Mouse (Mus musculus) limb, embryonic 10.5 days (tissue): ENCODE data around the gene Map2k7. TPM values are rescaled to one million over a fixed set of nuclear protein-coding genes. Genes with fewer than 3 reads are reported as not detected.

Experiments
- DNase-seq: peaks from one replicate; pipeline ENCODE4 v3.0.0-alpha.2; 2017; ENCODE audit warnings: low spot score
- H3K27ac ChIP-seq: fragments of 300-500 bp; sonication (generic); 2 replicates; pipeline ENCODE4 v1.5.1; 2016; ENCODE audit warnings: mild to moderate bottlenecking
- H3K27me3 ChIP-seq: fragments of 300-500 bp; sonication (generic); 2 replicates; pipeline ENCODE4 v1.6.1; 2016; ENCODE audit warnings: low read depth, mild to moderate bottlenecking; ENCODE audit not compliant: poor library complexity, severe bottlenecking
- H3K36me3 ChIP-seq: fragments of 300-500 bp; sonication (generic); 2 replicates; pipeline ENCODE4 v1.6.1; 2016; ENCODE audit warnings: mild to moderate bottlenecking, moderate library complexity
- H3K4me1 ChIP-seq: fragments of 300-500 bp; sonication (generic); 2 replicates; pipeline ENCODE4 v1.6.1; 2016
- H3K4me3 ChIP-seq: fragments of 300-500 bp; sonication (generic); 2 replicates; pipeline ENCODE4 v1.5.1; 2016; ENCODE audit warnings: mild to moderate bottlenecking, moderate library complexity
- H3K9me3 ChIP-seq: fragments of 300-500 bp; sonication (generic); replicated peaks from 2 replicates; pipeline ENCODE4 v1.6.1; 2016; ENCODE audit warnings: mild to moderate bottlenecking
- WGBS: fragments of 180-500 bp; shearing (Covaris S2); methylation state at CpG from one replicate; pipeline ENCODE4 v1.1.7; 2016; 5-methylcytosine and 5-hydroxymethylcytosine counted together
- polyA plus RNA-seq: library from polyadenylated mRNA; unstranded; fragments of >200 nt; fragmentation: Nextera tagmentation; extraction: Ambion mirVana; gene quantifications from 2 replicates; pipeline ENCODE4 v1.2.1, GENCODE M21; 2016

Map2k7 gene
- 32.8 and 34.2 TPM in 2 replicates for polyA plus RNA-seq

GRCm38 (mm10) chr8:4238434-4239192 lies at the start of gene Map2k7, which contains the start of gene Gm49320:
Map2k7 (plus strand) TSS chr8:4238740.
Gm49320 (plus strand) TSS chr8:4238865.
- H3K27ac ChIP-seq: peak within 1 kb of the TSS; percentile 97
- under 1% methylated on average over 68 of the region's 71 CpGs for WGBS

GRCm38 (mm10) chr8:4189031-4189722 lies 49.4 kb upstream of the Map2k7 start:
- 18% methylated on average over 3 of the region's 3 CpGs for WGBS
- peaks cover 11% of the 10 kb centered on the region for H3K4me1 ChIP-seq

More at GRCm38 (mm10) chr8:4238434-4239192, at the start of gene Map2k7, which contains the start of gene Gm49320:
- Histone ChIP-seq H3K9me3 (no peaks in the 10 kb centered on the region), H3K36me3 (peaks cover 35% of the 10 kb centered on the region), H3K4me1 (peaks cover 19% of the 10 kb centered on the region), H3K27me3 (peaks cover 9% of the 10 kb centered on the region; the same call in 1 of the 2 replicates), H3K4me3 (peak within 1 kb of the TSS; percentile 85)
- DNase-seq: peak; percentile 100

GRCm38 (mm10) chr8:4192305-4192704 lies 46.2 kb upstream of the Map2k7 start:
- H3K27ac ChIP-seq: no peak overlapping the region
- peaks cover 8% of the 10 kb centered on the region; the same call in 1 of the 2 replicates for H3K36me3 ChIP-seq
- 72% methylated on average over 5 of the region's 5 CpGs for whole genome bisulfite sequencing
- peaks cover 11% of the 10 kb centered on the region for H3K4me1 ChIP-seq
- 0 out of 2 replicates have a peak, but pooled peaks cover 6% of the 10 kb centered on the region for H3K27me3 ChIP-seq
- H3K9me3 ChIP-seq: no peaks in the 10 kb centered on the region
- DNase-seq: no peak
- no peak overlapping the region for H3K4me3 ChIP-seq

More at GRCm38 (mm10) chr8:4189031-4189722, 49.4 kb upstream of the Map2k7 start:
- Histone ChIP-seq H3K27ac (no peak overlapping the region), H3K4me3 (no peak overlapping the region), H3K36me3 (peaks cover 23% of the 10 kb centered on the region; the same call in 1 of the 2 replicates), H3K9me3 (no peaks in the 10 kb centered on the region), H3K27me3 (0 out of 2 replicates have a peak, but pooled peaks cover 2% of the 10 kb centered on the region)
- no peak for DNase-seq

DNA sequence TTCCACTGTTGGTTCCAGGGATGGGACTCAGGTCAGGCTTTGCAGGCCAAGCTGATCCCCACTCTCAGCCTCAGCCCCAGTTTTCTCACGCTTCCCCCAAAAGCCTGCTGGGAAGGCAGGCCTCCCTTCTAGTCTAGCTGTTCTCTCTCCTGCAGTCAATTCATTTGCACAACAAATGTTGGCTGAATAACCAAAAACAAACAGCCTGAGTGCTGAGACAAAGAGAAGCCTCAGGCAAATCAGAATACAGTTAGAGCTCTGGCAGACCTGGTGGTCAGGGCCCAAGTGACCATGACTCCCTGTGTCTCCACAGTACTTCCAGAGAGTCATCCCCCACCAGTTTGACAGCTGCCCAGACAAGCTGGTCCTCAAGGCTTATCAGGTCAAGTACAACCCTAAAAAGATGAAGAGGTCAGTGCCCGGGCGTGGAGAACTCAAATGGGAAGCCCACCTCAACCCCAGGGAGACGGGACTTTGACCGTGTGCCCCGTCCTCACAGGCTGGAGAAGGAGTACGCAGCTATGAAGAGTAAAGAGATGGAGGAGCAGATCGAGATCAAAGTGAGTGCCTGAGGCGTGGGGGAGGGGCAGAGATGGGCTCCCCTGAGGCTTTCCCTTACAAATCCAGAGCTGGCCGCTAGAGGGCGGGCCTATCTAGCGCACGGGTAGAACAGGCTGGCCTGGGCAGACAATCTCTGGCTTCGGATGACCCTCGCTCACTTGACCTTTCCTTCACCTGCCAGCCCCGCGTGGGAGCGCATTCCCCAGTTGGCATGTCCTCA lies 45.5 kb upstream of the Map2k7 start:
- Histone ChIP-seq H3K36me3 (0 out of 2 replicates have a peak, but pooled peaks cover 3% of the 10 kb centered on the region), H3K27ac (0 out of 2 replicates have a peak overlapping the region, but pooled peaks have one; percentile 6), H3K4me1 (peaks cover 11% of the 10 kb centered on the region), H3K9me3 (no peaks in the 10 kb centered on the region), H3K4me3 (no peak overlapping the region), H3K27me3 (0 out of 2 replicates have a peak, but pooled peaks cover 6% of the 10 kb centered on the region)
- 4% methylated on average over 18 of the region's 18 CpGs for WGBS
- peak; percentile 91 for DNase-seq

GRCm38 (mm10) chr8:4193588-4193894 lies 45.0 kb upstream of the Map2k7 start:
- Histone ChIP-seq H3K27ac (no peak overlapping the region), H3K4me3 (no peak overlapping the region), H3K9me3 (no peaks in the 10 kb centered on the region), H3K4me1 (peaks cover 11% of the 10 kb centered on the region), H3K36me3 (no peaks in the 10 kb centered on the region), H3K27me3 (0 out of 2 replicates have a peak, but pooled peaks cover 6% of the 10 kb centered on the region)
- WGBS: 53% methylated on average over 7 of the region's 7 CpGs
- DNase-seq: no peak

DNA sequence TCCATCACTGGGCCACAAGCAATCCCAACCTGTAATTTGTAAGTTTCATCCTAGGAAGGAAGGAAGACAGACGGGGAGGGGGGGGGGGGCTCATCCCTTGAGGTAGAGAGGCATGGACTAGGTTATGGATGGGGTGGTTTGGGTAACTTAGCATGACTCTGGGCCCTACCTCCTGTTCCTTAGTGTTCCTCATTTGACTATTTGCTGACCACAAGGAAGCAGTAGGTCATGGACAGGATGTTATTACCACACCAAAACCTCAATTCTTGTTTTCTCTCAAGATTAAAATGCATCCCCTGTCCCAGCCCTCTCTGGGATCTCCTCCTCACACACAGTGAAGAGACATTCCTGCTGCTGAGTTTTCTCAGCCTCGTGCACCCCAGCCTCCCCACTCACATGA lies 37.2 kb upstream of the Map2k7 start:
- Histone ChIP-seq H3K4me1 (peaks cover 10% of the 10 kb centered on the region), H3K27ac (no peak overlapping the region), H3K4me3 (no peak overlapping the region), H3K36me3 (no peaks in the 10 kb centered on the region), H3K27me3 (peaks cover 47% of the 10 kb centered on the region), H3K9me3 (no peaks in the 10 kb centered on the region)
- WGBS: 61% methylated on average over 2 of the region's 2 CpGs
- DNase-seq: no peak

GRCm38 (mm10) chr8:4205246-4206123 lies 33.1 kb upstream of the Map2k7 start:
- peaks cover 19% of the 10 kb centered on the region for H3K4me1 ChIP-seq
- peaks cover 87% of the 10 kb centered on the region for H3K27me3 ChIP-seq
- WGBS: 8% methylated on average over 38 of the region's 38 CpGs
- no peaks in the 10 kb centered on the region for H3K36me3 ChIP-seq
- H3K27ac ChIP-seq: no peak overlapping the region
- peak; percentile 55 for DNase-seq
- H3K4me3 ChIP-seq: peak overlapping the region; percentile 41
- no peaks in the 10 kb centered on the region for H3K9me3 ChIP-seq

DNA sequence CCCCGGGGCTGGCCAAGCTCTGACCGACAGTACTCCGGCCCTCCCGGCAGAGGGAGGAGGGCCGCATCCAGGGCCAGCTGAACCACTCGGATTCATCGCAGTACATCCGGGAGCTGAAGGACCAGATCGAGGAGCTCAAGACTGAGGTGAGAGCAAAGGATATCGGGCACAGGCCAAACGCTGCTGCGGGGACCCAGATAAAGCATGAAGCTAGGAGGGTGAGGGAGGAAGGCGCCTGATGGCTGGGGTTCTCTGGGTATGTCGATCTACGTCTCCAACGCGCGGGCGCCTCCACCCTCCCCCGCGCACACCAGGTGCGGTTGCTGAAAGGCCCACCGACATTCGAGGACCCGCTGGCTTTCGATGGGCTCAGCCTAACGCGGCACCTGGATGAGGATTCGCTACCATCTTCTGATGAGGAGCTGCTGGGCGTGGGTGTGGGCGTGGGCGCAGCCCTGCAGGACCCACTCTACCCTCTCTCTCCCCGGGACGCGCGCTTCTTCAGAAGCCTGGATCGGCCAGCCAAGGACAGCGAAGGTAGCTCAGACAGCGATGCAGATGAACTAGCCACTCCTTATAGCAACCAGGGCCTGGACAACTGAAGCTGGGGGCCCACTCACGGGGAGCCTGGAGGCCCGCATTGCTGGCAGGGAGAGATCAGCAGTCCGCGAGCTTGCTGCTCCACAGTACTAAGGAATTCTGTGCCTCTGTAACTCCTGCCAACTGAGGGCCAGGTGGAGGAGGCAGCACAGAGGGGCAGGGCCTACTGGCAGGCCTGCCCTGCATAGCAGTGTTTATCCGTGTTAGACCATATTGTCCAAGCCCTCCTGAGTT lies 32.1 kb upstream of the Map2k7 start:
- no peak for DNase-seq
- WGBS: 6% methylated on average over 44 of the region's 44 CpGs
- H3K4me3 ChIP-seq: peak overlapping the region; percentile 41
- peaks cover 19% of the 10 kb centered on the region for H3K4me1 ChIP-seq
- H3K27ac ChIP-seq: no peak overlapping the region
- H3K9me3 ChIP-seq: no peaks in the 10 kb centered on the region
- H3K36me3 ChIP-seq: no peaks in the 10 kb centered on the region
- peaks cover 95% of the 10 kb centered on the region for H3K27me3 ChIP-seq

GRCm38 (mm10) chr8:4207016-4207350 lies 31.6 kb upstream of the Map2k7 start:
- Histone ChIP-seq H3K36me3 (no peaks in the 10 kb centered on the region), H3K4me1 (peaks cover 19% of the 10 kb centered on the region), H3K4me3 (no peak overlapping the region), H3K27me3 (peaks cover 95% of the 10 kb centered on the region), H3K9me3 (no peaks in the 10 kb centered on the region), H3K27ac (no peak overlapping the region)
- no peak for DNase-seq
- WGBS: 46% methylated on average over 2 of the region's 2 CpGs

DNA sequence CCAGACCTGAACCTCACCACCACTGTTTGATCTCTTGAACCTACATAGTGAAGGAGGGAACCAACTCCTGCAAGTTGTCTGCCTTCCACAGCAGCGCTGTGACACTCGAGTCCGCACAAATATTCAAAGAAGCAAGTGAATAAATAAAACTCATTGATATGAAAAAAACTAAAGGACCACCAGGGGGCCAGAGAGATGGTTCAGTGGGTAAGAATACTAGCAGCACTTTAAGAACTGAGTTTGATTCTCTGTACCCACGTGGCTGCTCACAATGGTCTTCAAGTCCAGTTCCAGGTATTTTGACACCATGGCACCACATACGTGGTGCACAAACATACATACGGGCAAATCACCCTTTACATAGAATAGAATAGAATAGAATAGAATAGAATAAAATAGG lies 27.4 kb upstream of the Map2k7 start:
- no peak overlapping the region for H3K4me3 ChIP-seq
- H3K36me3 ChIP-seq: no peaks in the 10 kb centered on the region
- DNase-seq: no peak
- no peaks in the 10 kb centered on the region for H3K9me3 ChIP-seq
- H3K27ac ChIP-seq: no peak overlapping the region
- peaks cover 95% of the 10 kb centered on the region for H3K27me3 ChIP-seq
- WGBS: 82% methylated on average over 6 of the region's 6 CpGs
- H3K4me1 ChIP-seq: peaks cover 38% of the 10 kb centered on the region

DNA sequence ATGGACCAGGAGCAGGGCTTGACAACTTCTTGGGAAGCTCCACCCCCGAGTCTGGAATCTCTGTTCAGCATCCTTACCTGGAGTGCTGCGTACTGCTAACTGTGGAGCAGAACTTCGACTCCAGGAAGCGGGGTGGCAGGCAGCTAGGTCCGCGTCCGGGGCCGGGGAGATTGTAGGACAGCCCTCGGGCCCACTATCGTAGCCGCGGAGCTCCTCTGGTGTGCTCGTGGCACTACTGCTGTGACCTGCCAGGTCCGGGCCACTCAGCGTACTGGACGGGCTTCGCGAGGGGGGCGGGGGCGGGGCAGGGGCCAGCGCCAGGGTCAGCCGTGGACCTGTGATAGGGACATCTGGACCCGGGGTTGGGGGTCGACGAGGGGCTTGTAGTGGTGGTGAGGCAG lies 25.7 kb upstream of the Map2k7 start:
- Histone ChIP-seq H3K36me3 (no peaks in the 10 kb centered on the region), H3K27me3 (peaks cover 95% of the 10 kb centered on the region), H3K4me3 (peak overlapping the region; percentile 54), H3K4me1 (peaks cover 40% of the 10 kb centered on the region), H3K9me3 (no peaks in the 10 kb centered on the region), H3K27ac (peak overlapping the region; percentile 70)
- WGBS: 2% methylated on average over 25 of the region's 25 CpGs
- DNase-seq: peak; percentile 67
